Mouse (Mus musculus) left cerebral cortex, postnatal 10 days (tissue): ENCODE data around the gene Rabif. TPM values are rescaled to one million over a fixed set of nuclear protein-coding genes. Genes with fewer than 3 reads are reported as not detected.
"Not testable (repeated sequence)": the region's sequence is repeated elsewhere in the genome, so short reads cannot be mapped to it uniquely, and the experiment has no call there.

ENCODE experiments used
- DNase-seq, 2 experiments: peaks; one replicate each; pipeline ENCODE4 v3.0.0; 2021 to 2022; ENCODE audit warnings: low spot score in 2 of 2, mixed read lengths in 1 of 2; ENCODE audit errors: extremely low spot score in 1 of 2
- intact Hi-C: fragments of 180-260 bp; cut with DNase I; formaldehyde crosslinking; loops from one replicate; pipeline ENCODE4 v1.15.1; 2025
- total RNA-seq, 2 experiments: library from RNA; stranded (reverse); gene quantifications; 2 replicates each; pipeline ENCODE4 v1.2.3; 2021

Gene Rabif
- total RNA-seq, 2 experiments from 2014 or later = 36.1 to 39.4 TPM

GRCm38 (mm10) chr1:134506201-134506600 is 11.8 kb downstream of the Rabif start:
- intact Hi-C loops = no loop called here

GRCm38 (mm10) chr1:134510018-134510417 is 15.6 kb downstream of the Rabif start:
- DNase-seq = no peak
- intact Hi-C loops = loop anchor here (10.0 kb wide), 1 partner anchor 95 kb away; no protein-coding TSS in a partner anchor

More at GRCm38 (mm10) chr1:134506201-134506600, 11.8 kb downstream of the Rabif start:
- DNase-seq = no peak

GRCm38 (mm10) chr1:134512183-134512582 is 17.7 kb downstream of the Rabif start:
- intact Hi-C loops = loop anchor here (10.0 kb wide), 1 partner anchor 93 kb away; no protein-coding TSS in a partner anchor
- no peak for DNase-seq

GRCm38 (mm10) chr1:134512584-134512983 is 18.1 kb downstream of the Rabif start:
- no peak for DNase-seq
- intact Hi-C loops = loop anchor here (10.0 kb wide), 1 partner anchor 92 kb away; no protein-coding TSS in a partner anchor

- intact Hi-C loops = loop anchor here (10.0 kb wide), 1 partner anchor 91 kb away; no protein-coding TSS in a partner anchor
- peak in 1 of 2 experiments; percentile 28 for DNase-seq
Measured at GRCm38 (mm10) chr1:134513312-134513860, 18.9 kb downstream of the Rabif start.

GRCm38 (mm10) chr1:134513876-134514590 is 19.6 kb downstream of the Rabif start:
- DNase-seq = peak in 1 of 2 experiments; percentile 32
- intact Hi-C loops = loop anchor here (10.0 kb wide), 1 partner anchor 91 kb away; no protein-coding TSS in a partner anchor

GRCm38 (mm10) chr1:134515891-134516290 is 21.4 kb downstream of the Rabif start:
- DNase-seq = no peak
- intact Hi-C loops = loop anchor here (10.0 kb wide), 1 partner anchor 89 kb away; no protein-coding TSS in a partner anchor

- intact Hi-C loops = loop anchor here (10.0 kb wide), 1 partner anchor 88 kb away; no protein-coding TSS in a partner anchor
- DNase-seq = peak in 1 of 2 experiments; percentile 64
Measured at GRCm38 (mm10) chr1:134516491-134517198, 22.2 kb downstream of the Rabif start.

- DNase-seq = not testable (repeated sequence)
- intact Hi-C loops = loop anchor here (10.0 kb wide), 1 partner anchor 87 kb away; no protein-coding TSS in a partner anchor
Measured at GRCm38 (mm10) chr1:134517841-134518240, 23.4 kb downstream of the Rabif start.

- peak; percentile 76 to 87 for DNase-seq
- intact Hi-C loops = loop anchor here (10.0 kb wide), 1 partner anchor 86 kb away; no protein-coding TSS in a partner anchor
Measured at GRCm38 (mm10) chr1:134518677-134519076, 24.2 kb downstream of the Rabif start.

- intact Hi-C loops = loop anchor here (10.0 kb wide), 1 partner anchor 86 kb away; no protein-coding TSS in a partner anchor
- not testable (repeated sequence) for DNase-seq
Measured at GRCm38 (mm10) chr1:134519201-134519600, 24.8 kb downstream of the Rabif start.

GRCm38 (mm10) chr1:134520001-134520721 is 25.7 kb downstream of the Rabif start:
- intact Hi-C loops = no loop called here
- no peak for DNase-seq

GRCm38 (mm10) chr1:134521163-134521562 is 26.7 kb downstream of the Rabif start:
- intact Hi-C loops = no loop called here
- no peak for DNase-seq

GRCm38 (mm10) chr1:134522325-134522724 is 27.9 kb downstream of the Rabif start:
- no peak for DNase-seq
- intact Hi-C loops = no loop called here

GRCm38 (mm10) chr1:134524424-134524823 is 30.0 kb downstream of the Rabif start:
- no peak for DNase-seq
- intact Hi-C loops = no loop called here

- no peak for DNase-seq
- intact Hi-C loops = no loop called here
Measured at GRCm38 (mm10) chr1:134525015-134525414, 30.6 kb downstream of the Rabif start.

- DNase-seq = no peak
- intact Hi-C loops = no loop called here
Measured at GRCm38 (mm10) chr1:134526752-134527151, 32.3 kb downstream of the Rabif start.

GRCm38 (mm10) chr1:134530618-134531017 is 36.2 kb downstream of the Rabif start:
- intact Hi-C loops = no loop called here
- DNase-seq = peak; percentile 53 to 65
